22 mouse cellular contexts compared by ENCODE assay signal in the genomic region with DNA sequence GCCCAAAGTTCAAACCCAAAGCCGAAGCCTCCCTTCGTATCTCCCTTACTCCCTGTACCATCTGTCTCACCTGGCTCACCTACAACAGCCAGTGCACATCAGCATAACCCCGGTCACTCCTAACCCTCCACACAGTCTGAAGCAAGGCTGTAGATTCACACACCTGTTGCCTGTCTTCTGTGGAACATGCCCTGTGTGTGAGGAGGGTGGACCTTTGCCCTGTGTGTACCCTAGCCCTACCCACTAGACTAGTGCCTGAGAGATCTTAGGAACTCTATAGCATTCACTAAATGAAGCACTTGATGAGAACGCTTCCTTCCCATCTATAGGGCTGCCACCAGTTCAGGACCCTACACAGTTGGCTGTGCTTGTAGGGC. TPM values are rescaled to one million over a fixed set of nuclear protein-coding genes. Genes with fewer than 3 reads are reported as not detected.
DNase-seq lines count a peak whose midpoint lies in the region; ATAC-seq and TF ChIP-seq lines count a peak whose summit lies in the region.
"Had no signal": no experiment of that assay in that cellular context is flagged by ENCODE, and none has a peak within 500 bp of the region (broad histone marks: within the 10 kb centered on the region; RNA-seq: fewer than 3 reads in every experiment).

No protein-coding gene starts in this region.

- H3K4me2 ChIP-seq in limb, embryonic 12.5 days = no peak overlapping the region
- no peak overlapping the region for H3K4me2 ChIP-seq in intestine, embryonic 16.5 days (ENCODE audit: low read depth, low read length)
- no peak overlapping the region for H3K4me2 ChIP-seq in stomach, embryonic 15.5 days
- H3K4me2 ChIP-seq in hindbrain, embryonic 11.5 days (replicated peaks; ENCODE audit: low read depth, low read length) = no peak overlapping the region
- H3K4me2 ChIP-seq in lung, postnatal 0 days (replicated peaks; ENCODE audit: low read depth, low read length) = no peak overlapping the region
- H3K4me2 ChIP-seq: forebrain, embryonic 12.5 days; heart, embryonic 13.5 days; hindbrain, embryonic 12.5 days had no signal

- no peak for DNase-seq in limb, embryonic 10.5 days (ENCODE audit: low spot score)
- no peak for DNase-seq in hindbrain, embryonic 11.5 days (ENCODE audit: low spot score)
- no peak for DNase-seq in lung, postnatal 0 days (ENCODE audit: low spot score)
- DNase-seq: adrenal gland, postnatal 25 days; cerebellum, adult 18-20 months; cerebellum, adult 9-11 months; cerebellum, postnatal 36 days; gastrocnemius, postnatal 14 days; heart, postnatal 36 days had no signal

- H3K36me3 ChIP-seq in limb, embryonic 12.5 days = no peaks in the 10 kb centered on the region
- H3K36me3 ChIP-seq in limb, embryonic 10.5 days = no peaks in the 10 kb centered on the region
- no peaks in the 10 kb centered on the region for H3K36me3 ChIP-seq in intestine, embryonic 16.5 days (ENCODE audit: control insufficient read depth, insufficient read depth, low read length)
- no peaks in the 10 kb centered on the region for H3K36me3 ChIP-seq in stomach, embryonic 15.5 days
- no peaks in the 10 kb centered on the region for H3K36me3 ChIP-seq in hindbrain, embryonic 11.5 days (ENCODE audit: control insufficient read depth, insufficient read depth, low read length)
- H3K36me3 ChIP-seq in lung, postnatal 0 days (ENCODE audit: insufficient read depth, low read length) = no peaks in the 10 kb centered on the region
- H3K36me3 ChIP-seq: forebrain, embryonic 12.5 days; heart, embryonic 13.5 days; hindbrain, embryonic 12.5 days had no signal

- TF ChIP-seq EP300 in lung, postnatal 0 days (IDR thresholded peaks at IDR 0.05) = no peak

- no peak overlapping the region for H3K9ac ChIP-seq in limb, embryonic 12.5 days (replicated peaks)
- H3K9ac ChIP-seq in intestine, embryonic 16.5 days (ENCODE audit: low read depth, low read length) = no peak overlapping the region
- no peak overlapping the region for H3K9ac ChIP-seq in stomach, embryonic 15.5 days
- no peak overlapping the region for H3K9ac ChIP-seq in hindbrain, embryonic 11.5 days (ENCODE audit: low read depth, low read length)
- no peak overlapping the region for H3K9ac ChIP-seq in lung, postnatal 0 days (replicated peaks; ENCODE audit: low read depth)
- H3K9ac ChIP-seq: forebrain, embryonic 12.5 days; heart, embryonic 13.5 days; hindbrain, embryonic 12.5 days had no signal

- H3K4me1 ChIP-seq in limb, embryonic 12.5 days (replicated peaks) = peaks cover 4% of the 10 kb centered on the region
- no peaks in the 10 kb centered on the region for H3K4me1 ChIP-seq in limb, embryonic 10.5 days
- peaks cover 7% of the 10 kb centered on the region; the same call in 1 of the 2 replicates for H3K4me1 ChIP-seq in intestine, embryonic 16.5 days (ENCODE audit: control insufficient read depth, insufficient read depth, low read length)
- H3K4me1 ChIP-seq in stomach, embryonic 15.5 days = no peaks in the 10 kb centered on the region
- no peaks in the 10 kb centered on the region for H3K4me1 ChIP-seq in hindbrain, embryonic 11.5 days (replicated peaks; ENCODE audit: control insufficient read depth, insufficient read depth, low read length)
- H3K4me1 ChIP-seq in lung, postnatal 0 days (ENCODE audit: insufficient read depth, low read depth, low read length) = no peaks in the 10 kb centered on the region
- H3K4me1 ChIP-seq: heart, embryonic 13.5 days; hindbrain, embryonic 12.5 days had no signal

- no peaks in the 10 kb centered on the region for H3K9me3 ChIP-seq in limb, embryonic 12.5 days
- no peaks in the 10 kb centered on the region for H3K9me3 ChIP-seq in limb, embryonic 10.5 days (replicated peaks)
- H3K9me3 ChIP-seq in intestine, embryonic 16.5 days (ENCODE audit: control insufficient read depth, low read length) = no peaks in the 10 kb centered on the region
- H3K9me3 ChIP-seq in stomach, embryonic 15.5 days = no peaks in the 10 kb centered on the region
- H3K9me3 ChIP-seq in hindbrain, embryonic 11.5 days (ENCODE audit: control insufficient read depth, low read length) = no peaks in the 10 kb centered on the region
- no peaks in the 10 kb centered on the region for H3K9me3 ChIP-seq in lung, postnatal 0 days (ENCODE audit: low read length)
- H3K9me3 ChIP-seq: forebrain, embryonic 12.5 days; heart, embryonic 13.5 days; hindbrain, embryonic 12.5 days had no signal

- TF ChIP-seq CTCF in lung, postnatal 0 days (IDR thresholded peaks at IDR 0.05) = no peak

- 0 out of 2 replicates have a peak, but pooled peaks cover 5% of the 10 kb centered on the region for H3K27me3 ChIP-seq in limb, embryonic 12.5 days
- H3K27me3 ChIP-seq in limb, embryonic 10.5 days (ENCODE audit: low read depth, poor library complexity, severe bottlenecking) = no peaks in the 10 kb centered on the region
- H3K27me3 ChIP-seq in intestine, embryonic 16.5 days (replicated peaks; ENCODE audit: control insufficient read depth, insufficient read depth, low read length) = no peaks in the 10 kb centered on the region
- no peaks in the 10 kb centered on the region for H3K27me3 ChIP-seq in stomach, embryonic 15.5 days (replicated peaks)
- H3K27me3 ChIP-seq in hindbrain, embryonic 11.5 days (ENCODE audit: control insufficient read depth, insufficient read depth, low read length) = no peaks in the 10 kb centered on the region
- H3K27me3 ChIP-seq in lung, postnatal 0 days (replicated peaks; ENCODE audit: insufficient read depth, low read length) = no peaks in the 10 kb centered on the region
- H3K27me3 ChIP-seq: CH12.LX; heart, embryonic 13.5 days; hindbrain, embryonic 12.5 days; Patski had no signal

- no peak overlapping the region for H3K27ac ChIP-seq in limb, embryonic 12.5 days
- no peak overlapping the region for H3K27ac ChIP-seq in limb, embryonic 10.5 days
- H3K27ac ChIP-seq in intestine, embryonic 16.5 days (ENCODE audit: low read length) = peak overlapping the region; percentile 79
- H3K27ac ChIP-seq in stomach, embryonic 15.5 days = no peak overlapping the region
- no peak overlapping the region for H3K27ac ChIP-seq in hindbrain, embryonic 11.5 days (ENCODE audit: low read depth, low read length)
- no peak overlapping the region for H3K27ac ChIP-seq in lung, postnatal 0 days (ENCODE audit: low read length)
- H3K27ac ChIP-seq: forebrain, embryonic 12.5 days; heart, embryonic 13.5 days; hindbrain, embryonic 12.5 days had no signal

- no peak overlapping the region for H3K4me3 ChIP-seq in limb, embryonic 12.5 days (replicated peaks)
- no peak overlapping the region for H3K4me3 ChIP-seq in limb, embryonic 10.5 days
- no peak overlapping the region for H3K4me3 ChIP-seq in intestine, embryonic 16.5 days (ENCODE audit: low read length)
- H3K4me3 ChIP-seq in stomach, embryonic 15.5 days (replicated peaks) = no peak overlapping the region
- H3K4me3 ChIP-seq in hindbrain, embryonic 11.5 days (ENCODE audit: low read depth, low read length) = no peak overlapping the region
- H3K4me3 ChIP-seq in lung, postnatal 0 days (ENCODE audit: low read depth, low read length) = no peak overlapping the region
- H3K4me3 ChIP-seq: forebrain, embryonic 12.5 days; heart, embryonic 13.5 days; hindbrain, embryonic 12.5 days had no signal

- peak; percentile 47; the same call in 1 of the 2 replicates for ATAC-seq in limb, embryonic 12.5 days (ENCODE audit: insufficient number of reproducible peaks, insufficient read depth, low FRiP score, low TSS enrichment, low read depth)
- ATAC-seq in intestine, embryonic 16.5 days = peak; percentile 92
- peak; percentile 39; the same call in 1 of the 2 replicates for ATAC-seq in stomach, embryonic 15.5 days (ENCODE audit: insufficient read depth, low FRiP score, low read depth)
- no peak for ATAC-seq in hindbrain, embryonic 11.5 days (ENCODE audit: low FRiP score)
- no peak for ATAC-seq in lung, postnatal 0 days
- ATAC-seq: activated CD4-positive, CD25-positive, alpha-beta regulatory T cell, adult 4 months; forebrain, embryonic 16.5 days; hindbrain, embryonic 16.5 days; Patski had no signal

- 95% methylated on average over 4 of the region's 4 CpGs for WGBS in limb, embryonic 12.5 days
- 90% methylated on average over 4 of the region's 4 CpGs for WGBS in limb, embryonic 10.5 days
- 91% methylated on average over 4 of the region's 4 CpGs for WGBS in intestine, embryonic 16.5 days
- WGBS in stomach, embryonic 15.5 days = 88% methylated on average over 4 of the region's 4 CpGs
- WGBS in hindbrain, embryonic 11.5 days = 87% methylated on average over 4 of the region's 4 CpGs
- 85% methylated on average over 4 of the region's 4 CpGs for WGBS in lung, postnatal 0 days

RNA-seq across cellular contexts. Expression of gene Pank3, which starts 8.7 kb away (rescaled TPM):
- polyA plus RNA-seq in limb, embryonic 12.5 days (2016; fragmentation: Nextera tagmentation; extraction: Ambion mirVana) = 22.5 and 23.0 TPM in 2 replicates
- polyA plus RNA-seq in limb, embryonic 10.5 days (2016; fragmentation: Nextera tagmentation; extraction: Ambion mirVana) = 9.9 and 14.1 TPM in 2 replicates
- polyA plus RNA-seq in intestine, embryonic 16.5 days (2015; fragmentation: Nextera tagmentation; extraction: Ambion mirVana) = 27.1 and 34.9 TPM in 2 replicates
- polyA plus RNA-seq in stomach, embryonic 15.5 days (2015; fragmentation: Nextera tagmentation; extraction: Ambion mirVana) = 16.2 and 17.6 TPM in 2 replicates
- 27.7 and 30.2 TPM in 2 replicates for polyA plus RNA-seq in hindbrain, embryonic 11.5 days (2014; fragmentation: Nextera tagmentation; extraction: Ambion mirVana)
- polyA plus RNA-seq in lung, postnatal 0 days (2015; fragmentation: Nextera tagmentation; extraction: Ambion mirVana) = 12.4 and 14.1 TPM in 2 replicates

RNA-seq across cellular contexts. Expression of gene Fbll1, which starts 38.1 kb away (rescaled TPM):
- polyA plus RNA-seq in limb, embryonic 12.5 days (2016; fragmentation: Nextera tagmentation; extraction: Ambion mirVana) = not detected in 2 replicates
- polyA plus RNA-seq in limb, embryonic 10.5 days (2016; fragmentation: Nextera tagmentation; extraction: Ambion mirVana) = not detected in 2 replicates
- polyA plus RNA-seq in intestine, embryonic 16.5 days (2015; fragmentation: Nextera tagmentation; extraction: Ambion mirVana) = 0.11 TPM in 1 of 2 replicates, not detected in the other
- polyA plus RNA-seq in stomach, embryonic 15.5 days (2015; fragmentation: Nextera tagmentation; extraction: Ambion mirVana) = 0.57 and 0.90 TPM in 2 replicates
- 4.5 and 4.6 TPM in 2 replicates for polyA plus RNA-seq in hindbrain, embryonic 11.5 days (2014; fragmentation: Nextera tagmentation; extraction: Ambion mirVana)
- polyA plus RNA-seq in lung, postnatal 0 days (2015; fragmentation: Nextera tagmentation; extraction: Ambion mirVana) = not detected in 2 replicates
- polyA plus RNA-seq: activated CD4-positive, CD25-positive, alpha-beta regulatory T cell, adult 4 months; gonadal fat pad, adult 2 months; heart, embryonic 13.5 days; heart, postnatal 0 days; Patski had no signal

Comparison
In these comparisons a context has a peak if more than half of its experiments do, and no peak if none do; other contexts are left out.
1. ATAC-seq: peak in limb, embryonic 12.5 days (single experiment), intestine, embryonic 16.5 days (single experiment) and stomach, embryonic 15.5 days (single experiment); none in hindbrain, embryonic 11.5 days (single experiment) and lung, postnatal 0 days (single experiment).